Mouse (Mus musculus): Measurements from ENCODE around the gene Cwc22. TPM values are rescaled to one million over a fixed set of nuclear protein-coding genes. Genes with fewer than 3 reads are reported as not detected.

Cwc22 gene
- polyA plus RNA-seq, 2 experiments = 33.7 to 36.0 TPM

- DNase-seq (ENCODE audit: low spot score) (no peak), ATAC-seq (ENCODE audit: low FRiP score, low read depth) (no peak)
- no peaks in the 10 kb centered on the region for H3K27me3 ChIP-seq (ENCODE audit: control insufficient read depth, insufficient read depth, low read length)
- H3K4me2 ChIP-seq (replicated peaks; ENCODE audit: low read depth, low read length, severe bottlenecking) = no peak overlapping the region
- H3K4me3 ChIP-seq (replicated peaks; ENCODE audit: low read length) = no peak overlapping the region
- no peaks in the 10 kb centered on the region for H3K9me3 ChIP-seq (ENCODE audit: control insufficient read depth, low read length)
- H3K4me1 ChIP-seq (ENCODE audit: control insufficient read depth, insufficient read depth, low read length) = no peaks in the 10 kb centered on the region
- H3K9ac ChIP-seq (ENCODE audit: low read depth, low read length, severe bottlenecking) = no peak overlapping the region
- no peak for TF ChIP-seq POLR2A (IDR thresholded peaks at IDR 0.05; ENCODE audit: borderline replicate concordance, extremely low read depth, insufficient read depth, insufficient read length)
- 86% methylated on average over 7 of the region's 7 CpGs for WGBS
- peaks cover 47% of the 10 kb centered on the region for H3K36me3 ChIP-seq (ENCODE audit: control insufficient read depth, insufficient read depth, low read length)
- H3K27ac ChIP-seq (replicated peaks; ENCODE audit: low read depth, low read length) = no peak overlapping the region
Observed at GRCm38 (mm10) chr2:77905023-77905422, 41.2 kb downstream of the Cwc22 start.

DNA sequence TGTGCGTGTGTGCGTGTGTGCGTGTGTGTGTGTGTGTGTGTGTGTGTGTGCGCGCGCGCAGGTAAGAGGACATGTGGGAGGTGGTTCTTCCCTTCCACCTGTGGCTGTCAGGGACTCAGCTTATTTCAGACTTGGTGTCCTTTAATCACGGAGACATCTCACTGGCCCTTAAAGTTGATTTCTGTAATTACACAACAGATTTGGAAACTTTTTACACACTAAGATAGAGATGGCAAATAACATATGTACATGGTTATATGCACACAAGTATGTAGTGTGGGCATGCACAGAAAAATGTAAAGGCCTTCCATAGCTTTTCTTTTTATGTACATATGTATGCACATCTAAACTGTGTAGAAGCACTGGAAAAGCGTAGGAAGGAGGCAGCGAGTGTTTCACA is 41.7 kb downstream of the Cwc22 start:
- no peak overlapping the region for H3K4me2 ChIP-seq (replicated peaks; ENCODE audit: low read depth, low read length, severe bottlenecking)
- no peaks in the 10 kb centered on the region for H3K9me3 ChIP-seq (ENCODE audit: control insufficient read depth, low read length)
- TF ChIP-seq POLR2A (IDR thresholded peaks at IDR 0.05; ENCODE audit: borderline replicate concordance, extremely low read depth, insufficient read depth, insufficient read length) = no peak
- no peaks in the 10 kb centered on the region for H3K27me3 ChIP-seq (ENCODE audit: control insufficient read depth, insufficient read depth, low read length)
- H3K27ac ChIP-seq (replicated peaks; ENCODE audit: low read depth, low read length) = no peak overlapping the region
- no peak overlapping the region for H3K9ac ChIP-seq (ENCODE audit: low read depth, low read length, severe bottlenecking)
- no peaks in the 10 kb centered on the region for H3K4me1 ChIP-seq (ENCODE audit: control insufficient read depth, insufficient read depth, low read length)
- no peak for DNase-seq (ENCODE audit: low spot score)
- H3K4me3 ChIP-seq (replicated peaks; ENCODE audit: low read length) = no peak overlapping the region
- peaks cover 52% of the 10 kb centered on the region for H3K36me3 ChIP-seq (ENCODE audit: control insufficient read depth, insufficient read depth, low read length)
- 94% methylated on average over 10 of the region's 10 CpGs for WGBS
- no peak for ATAC-seq (ENCODE audit: low FRiP score, low read depth)

DNA sequence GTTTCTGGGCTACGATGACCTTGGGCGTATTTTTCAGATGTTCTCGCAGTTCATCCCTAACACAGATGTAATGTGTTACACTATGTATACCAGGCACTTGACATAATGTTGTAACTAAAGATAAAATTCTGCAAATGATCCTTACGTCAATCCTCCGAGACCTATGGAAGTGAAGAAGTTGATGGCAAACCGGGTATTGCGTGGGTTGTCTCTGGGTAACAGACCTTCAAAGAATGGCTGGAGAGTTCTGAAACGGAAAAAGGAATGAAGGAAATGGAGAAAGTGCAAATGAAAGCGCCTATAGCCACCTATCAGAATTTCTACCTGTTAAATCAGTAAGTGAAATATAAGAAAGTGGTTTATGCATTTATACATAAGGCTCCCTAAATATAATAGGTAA is 42.2 kb downstream of the Cwc22 start:
- ATAC-seq (ENCODE audit: low FRiP score, low read depth) (no peak), DNase-seq (ENCODE audit: low spot score) (no peak)
- H3K9ac ChIP-seq (ENCODE audit: low read depth, low read length, severe bottlenecking) = no peak overlapping the region
- no peaks in the 10 kb centered on the region for H3K9me3 ChIP-seq (ENCODE audit: control insufficient read depth, low read length)
- WGBS = 93% methylated on average over 9 of the region's 9 CpGs
- H3K36me3 ChIP-seq (ENCODE audit: control insufficient read depth, insufficient read depth, low read length) = peaks cover 57% of the 10 kb centered on the region
- H3K4me2 ChIP-seq (replicated peaks; ENCODE audit: low read depth, low read length, severe bottlenecking) = no peak overlapping the region
- no peaks in the 10 kb centered on the region for H3K27me3 ChIP-seq (ENCODE audit: control insufficient read depth, insufficient read depth, low read length)
- H3K27ac ChIP-seq (replicated peaks; ENCODE audit: low read depth, low read length) = no peak overlapping the region
- no peak overlapping the region for H3K4me3 ChIP-seq (replicated peaks; ENCODE audit: low read length)
- TF ChIP-seq POLR2A (IDR thresholded peaks at IDR 0.05; ENCODE audit: borderline replicate concordance, extremely low read depth, insufficient read depth, insufficient read length) = no peak
- H3K4me1 ChIP-seq (ENCODE audit: control insufficient read depth, insufficient read depth, low read length) = no peaks in the 10 kb centered on the region

GRCm38 (mm10) chr2:77903098-77903497 is 43.1 kb downstream of the Cwc22 start:
- TF ChIP-seq POLR2A (IDR thresholded peaks at IDR 0.05; ENCODE audit: borderline replicate concordance, extremely low read depth, insufficient read depth, insufficient read length) = no peak
- Histone ChIP-seq H3K4me3 (replicated peaks; ENCODE audit: low read length) (no peak overlapping the region), H3K27me3 (ENCODE audit: control insufficient read depth, insufficient read depth, low read length) (no peaks in the 10 kb centered on the region), H3K9ac (ENCODE audit: low read depth, low read length, severe bottlenecking) (no peak overlapping the region), H3K9me3 (ENCODE audit: control insufficient read depth, low read length) (no peaks in the 10 kb centered on the region), H3K4me1 (ENCODE audit: control insufficient read depth, insufficient read depth, low read length) (no peaks in the 10 kb centered on the region), H3K4me2 (replicated peaks; ENCODE audit: low read depth, low read length, severe bottlenecking) (no peak overlapping the region), H3K27ac (replicated peaks; ENCODE audit: low read depth, low read length) (no peak overlapping the region), H3K36me3 (ENCODE audit: control insufficient read depth, insufficient read depth, low read length) (peaks cover 66% of the 10 kb centered on the region)
- DNase-seq (ENCODE audit: low spot score) (no peak), ATAC-seq (ENCODE audit: low FRiP score, low read depth) (no peak)
- 99% methylated on average over 3 of the region's 3 CpGs for WGBS

DNA sequence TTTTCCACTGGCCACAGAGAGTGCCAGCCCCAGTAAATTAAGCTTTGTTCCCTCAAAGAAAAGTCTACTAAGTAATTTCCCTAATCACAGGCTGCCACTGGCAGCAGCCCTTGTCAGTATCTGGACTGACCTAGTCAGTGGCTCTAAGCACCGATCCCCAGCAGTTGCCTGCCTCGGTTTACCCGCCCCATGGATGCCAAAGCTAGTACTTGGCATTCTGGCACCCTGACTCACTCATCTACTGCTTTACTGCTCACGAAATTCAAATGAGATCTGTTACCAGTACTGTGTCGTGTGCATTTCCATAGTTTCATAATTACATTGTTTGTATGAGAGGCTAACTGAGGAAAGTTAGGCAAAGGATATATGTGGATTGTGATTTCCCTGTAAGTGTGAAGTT is 44.9 kb downstream of the Cwc22 start:
- 96% methylated on average over 5 of the region's 5 CpGs for WGBS
- ATAC-seq (ENCODE audit: low FRiP score, low read depth) = no peak
- no peak overlapping the region for H3K9ac ChIP-seq (ENCODE audit: low read depth, low read length, severe bottlenecking)

DNA sequence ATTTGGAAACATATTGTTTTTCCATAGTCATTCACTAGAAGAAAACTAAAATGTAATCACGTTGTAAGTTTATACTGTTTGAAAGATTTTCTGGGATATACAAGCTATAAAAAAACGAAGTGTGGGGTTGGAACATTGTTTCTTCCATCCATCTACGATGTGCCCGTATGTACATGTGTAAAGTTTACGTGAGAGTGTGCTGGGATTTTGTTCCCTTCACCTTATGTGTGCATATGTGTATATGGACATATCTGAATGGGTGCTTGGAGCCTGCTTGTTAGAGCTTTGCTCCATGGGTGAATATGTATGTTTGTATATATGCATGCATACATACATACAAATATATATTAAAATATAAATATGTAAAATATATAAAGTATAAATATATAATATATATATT is 45.4 kb downstream of the Cwc22 start:
- H3K27me3 ChIP-seq (ENCODE audit: control insufficient read depth, insufficient read depth, low read length) = no peaks in the 10 kb centered on the region
- H3K9ac ChIP-seq (ENCODE audit: low read depth, low read length, severe bottlenecking) = no peak overlapping the region
- ATAC-seq (ENCODE audit: low FRiP score, low read depth) (no peak), DNase-seq (ENCODE audit: low spot score) (no peak)
- H3K27ac ChIP-seq (replicated peaks; ENCODE audit: low read depth, low read length) = no peak overlapping the region
- TF ChIP-seq POLR2A (IDR thresholded peaks at IDR 0.05; ENCODE audit: borderline replicate concordance, extremely low read depth, insufficient read depth, insufficient read length) = no peak
- no peak overlapping the region for H3K4me3 ChIP-seq (replicated peaks; ENCODE audit: low read length)
- no peaks in the 10 kb centered on the region for H3K4me1 ChIP-seq (ENCODE audit: control insufficient read depth, insufficient read depth, low read length)
- no peak overlapping the region for H3K4me2 ChIP-seq (replicated peaks; ENCODE audit: low read depth, low read length, severe bottlenecking)
- WGBS = 88% methylated on average over 5 of the region's 5 CpGs
- H3K36me3 ChIP-seq (ENCODE audit: control insufficient read depth, insufficient read depth, low read length) = peaks cover 69% of the 10 kb centered on the region
- no peaks in the 10 kb centered on the region for H3K9me3 ChIP-seq (ENCODE audit: control insufficient read depth, low read length)

More for the DNA sequence above, 44.9 kb downstream of the Cwc22 start:
- Histone ChIP-seq H3K27ac (replicated peaks; ENCODE audit: low read depth, low read length) (no peak overlapping the region), H3K9me3 (ENCODE audit: control insufficient read depth, low read length) (no peaks in the 10 kb centered on the region), H3K36me3 (ENCODE audit: control insufficient read depth, insufficient read depth, low read length) (peaks cover 69% of the 10 kb centered on the region), H3K27me3 (ENCODE audit: control insufficient read depth, insufficient read depth, low read length) (no peaks in the 10 kb centered on the region), H3K4me2 (replicated peaks; ENCODE audit: low read depth, low read length, severe bottlenecking) (no peak overlapping the region), H3K4me1 (ENCODE audit: control insufficient read depth, insufficient read depth, low read length) (no peaks in the 10 kb centered on the region), H3K4me3 (replicated peaks; ENCODE audit: low read length) (no peak overlapping the region)
- DNase-seq (ENCODE audit: low spot score) = no peak
- TF ChIP-seq POLR2A (IDR thresholded peaks at IDR 0.05; ENCODE audit: borderline replicate concordance, extremely low read depth, insufficient read depth, insufficient read length) = no peak

Measured in limb, embryonic 14.5 days (tissue).